Mouse (Mus musculus): ENCODE measurements at regions not wholly inside any gene's neighbourhood (a gene's known extent, or its start where the extent isn't known, plus 50 kb on each side); places are given as distances from the start of the nearest gene placed in this dataset.

DNA sequence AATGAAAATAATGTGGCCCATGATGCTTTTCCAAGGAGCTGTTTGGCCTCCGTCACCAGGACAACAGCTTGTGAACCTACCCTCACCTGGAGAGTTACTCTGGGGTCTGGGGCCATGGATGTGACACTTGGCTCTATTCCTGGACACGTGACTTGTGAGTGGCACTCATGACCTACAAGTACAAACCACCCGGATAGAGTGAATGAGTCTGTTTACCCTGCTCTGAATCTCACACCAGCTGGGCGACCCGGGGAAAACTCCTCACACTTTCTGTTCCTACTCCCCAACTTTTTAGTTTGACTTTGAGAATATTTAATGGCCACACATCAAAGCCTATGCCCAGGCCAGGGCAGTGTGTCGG is 84.0 kb downstream of the Gm11011 start:
- TF ChIP-seq EP300 (IDR thresholded peaks at IDR 0.05; ENCODE audit: insufficient read depth, low read depth, low read length) (no peak), CTCF (IDR thresholded peaks at IDR 0.05) (no peak)

Data from heart, adult 2 months (tissue).